Mouse (Mus musculus) lung, adult 2 months (tissue): Measurements from ENCODE around the gene Abcb1a.

Source experiments
- CTCF ChIP-seq: fragments of 200-500 bp; IDR thresholded peaks from 2 replicates; pipeline ENCODE4 v1.5.1; 2011; ENCODE audit warnings: mild to moderate bottlenecking, low read length, control low read depth; ENCODE audit not compliant: insufficient read depth
- POLR2A ChIP-seq: fragments of 200-500 bp; IDR thresholded peaks from 2 replicates; pipeline ENCODE4 v1.6.1; 2011; ENCODE audit warnings: low read depth, mild to moderate bottlenecking, control low read depth, low read length, borderline replicate concordance; ENCODE audit errors: extremely low read depth

DNA sequence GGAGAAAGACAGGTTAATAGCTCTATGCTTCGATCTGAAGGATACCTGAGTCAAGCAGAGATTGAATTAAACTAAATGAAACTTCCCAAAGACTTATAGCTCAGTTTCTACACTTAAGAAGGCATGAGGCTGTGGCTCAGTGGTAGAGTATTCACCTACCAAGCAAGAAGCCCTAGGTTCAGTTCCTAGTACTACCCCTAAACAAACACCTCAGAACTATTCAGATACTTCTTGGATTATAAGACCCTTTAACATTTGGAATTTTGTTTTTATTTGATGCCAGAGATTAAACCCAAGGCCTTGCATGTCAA lies 16.0 kb downstream of the Abcb1a start:
- TF ChIP-seq POLR2A, result no peak
- TF ChIP-seq CTCF, result no peak
